Mouse (Mus musculus): ENCODE results near the gene Gm30191. TPM values are rescaled to one million over a fixed set of nuclear protein-coding genes. Genes with fewer than 3 reads are reported as not detected.

Gene Gm30191
- total and polyA plus RNA-seq, 3 experiments = not detected

- DNase-seq (ENCODE audit: extremely low read depth) = no peak
- peaks cover 15% of the 10 kb centered on the region for H3K9me3 ChIP-seq (replicated peaks; ENCODE audit: low read length)
- no peak overlapping the region for H3K9ac ChIP-seq (ENCODE audit: insufficient read depth, low read depth)
- H3K27me3 ChIP-seq (replicated peaks) = peaks cover 11% of the 10 kb centered on the region
- no peak overlapping the region for H3K4me3 ChIP-seq (replicated peaks in 1 of 3; ENCODE audit: low read depth in 2 of 3, low read length in 2 of 3, poor library complexity in 1 of 3)
- H3K4me1 ChIP-seq (ENCODE audit: control insufficient read depth in 1 of 2, insufficient read depth in 2 of 2) = no peaks in the 10 kb centered on the region
- no peak overlapping the region for H3K4me2 ChIP-seq (ENCODE audit: insufficient read depth, low read depth, poor library complexity, severe bottlenecking)
- no peaks in the 10 kb centered on the region for H3K36me3 ChIP-seq (replicated peaks in 1 of 2; ENCODE audit: control insufficient read depth in 1 of 2, insufficient read depth in 1 of 2, low read length in 1 of 2)
- dilution Hi-C loops (cut with MboI; ENCODE audit: extremely low pct_ligation_motif_present, extremely low pct_unique_long_range_greater_than_20kb, low sequenced_read_pairs) = no loop called here
- H3K27ac ChIP-seq (ENCODE audit: insufficient read depth, low read depth) = no peak overlapping the region
- TF ChIP-seq RAD21 (IDR thresholded peaks at IDR 0.05; ENCODE audit: low read depth, low read length) = no peak
- TF ChIP-seq USF2 (conservative IDR thresholded peaks at IDR 0.05; ENCODE audit: low read depth, low read length) = no peak
- no peak for TF ChIP-seq SIN3A (IDR thresholded peaks at IDR 0.05; ENCODE audit: low read length)
- no peak for TF ChIP-seq ZNF384 (IDR thresholded peaks at IDR 0.05; ENCODE audit: low read depth, low read length)
- no peak for TF ChIP-seq POLR2AphosphoS2 (IDR thresholded peaks at IDR 0.05; ENCODE audit: low read depth, low read length)
- TF ChIP-seq CHD1 (IDR thresholded peaks at IDR 0.05; ENCODE audit: low read depth, low read length) = no peak
- TF ChIP-seq PAX5 (IDR thresholded peaks at IDR 0.05; ENCODE audit: low read length) = no peak
- no peak for TF ChIP-seq MAX (IDR thresholded peaks at IDR 0.05; ENCODE audit: low read length)
- in situ Hi-C loops (cut with MboI; ENCODE audit: low pct_ligation_motif_present, low pct_unique_long_range_greater_than_20kb, low sequenced_read_pairs) = loop anchor here (25.0 kb wide), 1 partner anchor 221 kb away; the partner anchor contains the start of gene Paqr7
- no peaks in the 10 kb centered on the region for H3K79me2 ChIP-seq (replicated peaks; ENCODE audit: control insufficient read depth, extremely low read depth, insufficient read depth, poor library complexity, severe bottlenecking)
These were observed 19.3 kb downstream of the Gm30191 start for GRCm38 (mm10) chr4:134265860-134266585.

GRCm38 (mm10) chr4:134268102-134268655 is 21.4 kb downstream of the Gm30191 start:
- no peak overlapping the region for H3K27ac ChIP-seq (ENCODE audit: insufficient read depth, low read depth)
- in situ Hi-C loops (cut with MboI; ENCODE audit: low pct_ligation_motif_present, low pct_unique_long_range_greater_than_20kb, low sequenced_read_pairs) (loop anchor here (25.0 kb wide), 1 partner anchor 219 kb away; the partner anchor contains the start of gene Paqr7), dilution Hi-C loops (cut with MboI; ENCODE audit: extremely low pct_ligation_motif_present, extremely low pct_unique_long_range_greater_than_20kb, low sequenced_read_pairs) (no loop called here)
- peaks cover 9% of the 10 kb centered on the region for H3K9me3 ChIP-seq (replicated peaks; ENCODE audit: low read length)
- H3K79me2 ChIP-seq (replicated peaks; ENCODE audit: control insufficient read depth, extremely low read depth, insufficient read depth, poor library complexity, severe bottlenecking) = no peaks in the 10 kb centered on the region
- H3K4me3 ChIP-seq (replicated peaks in 1 of 3; ENCODE audit: low read depth in 2 of 3, low read length in 2 of 3, poor library complexity in 1 of 3) = no peak overlapping the region
- DNase-seq (ENCODE audit: extremely low read depth) = no peak
- peaks cover 3 to 5% of the 10 kb centered on the region in 2 experiments; a peak in 3 of 4 replicates for H3K4me1 ChIP-seq (ENCODE audit: control insufficient read depth in 1 of 2, insufficient read depth in 2 of 2)
- H3K9ac ChIP-seq (ENCODE audit: insufficient read depth, low read depth) = no peak overlapping the region
- no peaks in the 10 kb centered on the region for H3K36me3 ChIP-seq (replicated peaks in 1 of 2; ENCODE audit: control insufficient read depth in 1 of 2, insufficient read depth in 1 of 2, low read length in 1 of 2)
- TF ChIP-seq USF2 (conservative IDR thresholded peaks at IDR 0.05; ENCODE audit: low read depth, low read length) = no peak
- TF ChIP-seq TBP (conservative IDR thresholded peaks at IDR 0.05; ENCODE audit: low read depth, low read length) = no peak
- no peak for TF ChIP-seq NELFE (IDR thresholded peaks at IDR 0.05; ENCODE audit: low read depth, low read length)
- TF ChIP-seq BHLHE40 (IDR thresholded peaks at IDR 0.05; ENCODE audit: low read depth, low read length) = no peak
- TF ChIP-seq ZNF384 (IDR thresholded peaks at IDR 0.05; ENCODE audit: low read depth, low read length) = no peak
- no peak for TF ChIP-seq PAX5 (IDR thresholded peaks at IDR 0.05; ENCODE audit: low read length)
- no peak for TF ChIP-seq CHD1 (IDR thresholded peaks at IDR 0.05; ENCODE audit: low read depth, low read length)
- TF ChIP-seq ZC3H11A (IDR thresholded peaks at IDR 0.05; ENCODE audit: low read depth, low read length) = no peak
- no peak for TF ChIP-seq KAT2A (IDR thresholded peaks at IDR 0.05; ENCODE audit: insufficient replicate concordance, low read length)
- no peak for TF ChIP-seq ETS1 (conservative IDR thresholded peaks at IDR 0.05; ENCODE audit: low read depth, low read length)
- 0 out of 4 replicates have a peak, but pooled peaks of 1 of the 2 experiments have one; percentile 16 for TF ChIP-seq CTCF (conservative IDR thresholded peaks at IDR 0.05 in 1 of 2, IDR thresholded peaks at IDR 0.05 in 1 of 2; ENCODE audit: low read depth in 2 of 2, low read length in 2 of 2)
- no peak for TF ChIP-seq GABPA (IDR thresholded peaks at IDR 0.05; ENCODE audit: insufficient replicate concordance, low read depth, low read length)
- TF ChIP-seq USF1 (IDR thresholded peaks at IDR 0.05; ENCODE audit: low read depth, low read length) = no peak
- TF ChIP-seq MAX (IDR thresholded peaks at IDR 0.05; ENCODE audit: low read length) = no peak
- peak; percentile 18 for TF ChIP-seq RAD21 (IDR thresholded peaks at IDR 0.05; ENCODE audit: low read depth, low read length)
- H3K27me3 ChIP-seq (replicated peaks) = peaks cover 9% of the 10 kb centered on the region
- no peak overlapping the region for H3K4me2 ChIP-seq (ENCODE audit: insufficient read depth, low read depth, poor library complexity, severe bottlenecking)

Measured in CH12.LX (cell line).